Mouse (Mus musculus): ENCODE measurements around the gene Mettl2.

DNA sequence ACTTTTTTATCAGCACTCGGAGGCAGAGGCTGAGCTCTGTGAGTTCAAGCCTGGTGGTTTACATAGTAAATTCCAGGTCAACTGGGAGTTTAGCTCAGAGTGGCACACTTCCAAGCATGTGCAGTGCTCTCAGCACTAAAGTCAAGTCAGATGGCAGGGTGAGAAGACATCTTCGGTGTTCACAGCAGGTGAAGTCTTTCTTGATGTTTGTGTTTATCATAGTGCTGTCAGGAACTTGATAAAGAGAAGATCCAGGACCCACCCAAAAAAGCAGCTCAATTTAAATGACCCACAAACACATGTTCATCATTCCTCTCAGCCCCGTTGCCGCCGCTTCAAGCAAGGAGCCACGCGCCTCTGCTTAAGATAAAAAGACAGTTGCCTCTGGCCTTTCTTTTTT is 9.5 kb downstream of the Mettl2 start:
- TF ChIP-seq CTCF (IDR thresholded peaks at IDR 0.05; ENCODE audit: borderline replicate concordance, insufficient read depth, low read depth, low read length) (no peak), POLR2A (IDR thresholded peaks at IDR 0.05; ENCODE audit: borderline replicate concordance, insufficient read depth, low read length) (no peak)

Data from cerebellum, adult 2 months (tissue).